In genomic region chr4:109430854-109431253, GRCm38 (mm10) we compare ENCODE assay signal across 9 mouse cellular contexts. TPM values are rescaled to one million over a fixed set of nuclear protein-coding genes. Genes with fewer than 3 reads are reported as not detected.
A peak's percentile ranks its signal among the peaks of the same experiment; 100 is the strongest.
DNase-seq lines count a peak whose midpoint lies in the region; ATAC-seq lines count a peak whose summit lies in the region.
"Had no signal": no experiment of that assay in that cellular context is flagged by ENCODE, and none has a peak within 500 bp of the region (broad histone marks: within the 10 kb centered on the region; RNA-seq: fewer than 3 reads in every experiment).

No protein-coding gene starts in this region.

- H3K27me3 ChIP-seq in midbrain, embryonic 10.5 days (ENCODE audit: low read depth, poor library complexity, severe bottlenecking): no peaks in the 10 kb centered on the region
- H3K27me3 ChIP-seq in midbrain, embryonic 15.5 days (replicated peaks): no peaks in the 10 kb centered on the region
- H3K27me3 ChIP-seq in forebrain, embryonic 15.5 days: no peaks in the 10 kb centered on the region
- H3K27me3 ChIP-seq in hindbrain, embryonic 13.5 days: no peaks in the 10 kb centered on the region
- H3K27me3 ChIP-seq in limb, embryonic 12.5 days: no peaks in the 10 kb centered on the region
- H3K27me3 ChIP-seq in midbrain, embryonic 13.5 days: no peaks in the 10 kb centered on the region
- H3K27me3 ChIP-seq: embryonic facial prominence, embryonic 12.5 days had no signal

- peaks cover 33% of the 10 kb centered on the region for H3K4me1 ChIP-seq in midbrain, embryonic 10.5 days
- H3K4me1 ChIP-seq in midbrain, embryonic 15.5 days: peaks cover 8% of the 10 kb centered on the region; the same call in 1 of the 2 replicates
- no peaks in the 10 kb centered on the region for H3K4me1 ChIP-seq in forebrain, embryonic 15.5 days
- peaks cover 15% of the 10 kb centered on the region; the same call in 1 of the 2 replicates for H3K4me1 ChIP-seq in hindbrain, embryonic 13.5 days (replicated peaks)
- peaks cover 12% of the 10 kb centered on the region for H3K4me1 ChIP-seq in limb, embryonic 12.5 days (replicated peaks)
- peaks cover 12% of the 10 kb centered on the region for H3K4me1 ChIP-seq in midbrain, embryonic 13.5 days (replicated peaks)

- no peaks in the 10 kb centered on the region for H3K9me3 ChIP-seq in midbrain, embryonic 10.5 days (replicated peaks)
- H3K9me3 ChIP-seq in midbrain, embryonic 15.5 days: no peaks in the 10 kb centered on the region
- no peaks in the 10 kb centered on the region for H3K9me3 ChIP-seq in forebrain, embryonic 15.5 days
- no peaks in the 10 kb centered on the region for H3K9me3 ChIP-seq in hindbrain, embryonic 13.5 days
- H3K9me3 ChIP-seq in limb, embryonic 12.5 days: no peaks in the 10 kb centered on the region
- H3K9me3 ChIP-seq in midbrain, embryonic 13.5 days: no peaks in the 10 kb centered on the region
- H3K9me3 ChIP-seq: embryonic facial prominence, embryonic 12.5 days had no signal

- ATAC-seq in midbrain, embryonic 15.5 days (replicated peaks): no peak
- peak; percentile 38; the same call in 1 of the 2 replicates for ATAC-seq in forebrain, embryonic 15.5 days (replicated peaks)
- ATAC-seq in hindbrain, embryonic 13.5 days (ENCODE audit: low FRiP score): peak; percentile 8; the same call in 1 of the 2 replicates
- peak; percentile 21; the same call in 1 of the 2 replicates for ATAC-seq in limb, embryonic 12.5 days (ENCODE audit: insufficient number of reproducible peaks, insufficient read depth, low FRiP score, low TSS enrichment, low read depth)
- ATAC-seq in midbrain, embryonic 13.5 days: peak; percentile 50

- H3K4me2 ChIP-seq in midbrain, embryonic 15.5 days: no peak overlapping the region
- H3K4me2 ChIP-seq in forebrain, embryonic 15.5 days (replicated peaks): no peak overlapping the region
- H3K4me2 ChIP-seq in hindbrain, embryonic 13.5 days: no peak overlapping the region
- no peak overlapping the region for H3K4me2 ChIP-seq in limb, embryonic 12.5 days
- H3K4me2 ChIP-seq in midbrain, embryonic 13.5 days (replicated peaks): no peak overlapping the region
- H3K4me2 ChIP-seq: embryonic facial prominence, embryonic 12.5 days had no signal

- H3K36me3 ChIP-seq in midbrain, embryonic 10.5 days: no peaks in the 10 kb centered on the region
- no peaks in the 10 kb centered on the region for H3K36me3 ChIP-seq in midbrain, embryonic 15.5 days (replicated peaks)
- H3K36me3 ChIP-seq in forebrain, embryonic 15.5 days: no peaks in the 10 kb centered on the region
- H3K36me3 ChIP-seq in hindbrain, embryonic 13.5 days: no peaks in the 10 kb centered on the region
- no peaks in the 10 kb centered on the region for H3K36me3 ChIP-seq in limb, embryonic 12.5 days
- no peaks in the 10 kb centered on the region for H3K36me3 ChIP-seq in midbrain, embryonic 13.5 days
- H3K36me3 ChIP-seq: embryonic facial prominence, embryonic 12.5 days had no signal

- H3K27ac ChIP-seq in midbrain, embryonic 10.5 days (replicated peaks): no peak overlapping the region
- no peak overlapping the region for H3K27ac ChIP-seq in midbrain, embryonic 15.5 days
- H3K27ac ChIP-seq in forebrain, embryonic 15.5 days (replicated peaks): no peak overlapping the region
- H3K27ac ChIP-seq in hindbrain, embryonic 13.5 days: no peak overlapping the region
- H3K27ac ChIP-seq in limb, embryonic 12.5 days: no peak overlapping the region
- no peak overlapping the region for H3K27ac ChIP-seq in midbrain, embryonic 13.5 days
- H3K27ac ChIP-seq: embryonic facial prominence, embryonic 12.5 days had no signal

- 52% methylated on average over 13 of the region's 13 CpGs for WGBS in midbrain, embryonic 10.5 days
- 57% methylated on average over 13 of the region's 13 CpGs for WGBS in midbrain, embryonic 15.5 days
- WGBS in forebrain, embryonic 15.5 days: 59% methylated on average over 13 of the region's 13 CpGs
- WGBS in hindbrain, embryonic 13.5 days: 59% methylated on average over 13 of the region's 13 CpGs
- 48% methylated on average over 13 of the region's 13 CpGs for WGBS in limb, embryonic 12.5 days
- WGBS in midbrain, embryonic 13.5 days: 56% methylated on average over 13 of the region's 13 CpGs

- peak; percentile 50 for DNase-seq in midbrain, embryonic 10.5 days (ENCODE audit: low spot score)
- DNase-seq in c-Kit-positive CD71-positive TER-119-negative erythroid progenitor cells, embryonic 14.5 days (ENCODE audit: low read depth): peak; percentile 74
- DNase-seq in testis, postnatal 10 days (ENCODE audit: low spot score): peak; percentile 61

- no peak overlapping the region for H3K4me3 ChIP-seq in midbrain, embryonic 10.5 days
- no peak overlapping the region for H3K4me3 ChIP-seq in midbrain, embryonic 15.5 days
- no peak overlapping the region for H3K4me3 ChIP-seq in forebrain, embryonic 15.5 days
- H3K4me3 ChIP-seq in hindbrain, embryonic 13.5 days: no peak overlapping the region
- H3K4me3 ChIP-seq in limb, embryonic 12.5 days (replicated peaks): no peak overlapping the region
- H3K4me3 ChIP-seq in midbrain, embryonic 13.5 days (replicated peaks): no peak overlapping the region
- H3K4me3 ChIP-seq: embryonic facial prominence, embryonic 12.5 days had no signal

- no peak overlapping the region for H3K9ac ChIP-seq in midbrain, embryonic 15.5 days
- no peak overlapping the region for H3K9ac ChIP-seq in forebrain, embryonic 15.5 days (replicated peaks)
- no peak overlapping the region for H3K9ac ChIP-seq in hindbrain, embryonic 13.5 days
- H3K9ac ChIP-seq in limb, embryonic 12.5 days (replicated peaks): no peak overlapping the region
- no peak overlapping the region for H3K9ac ChIP-seq in midbrain, embryonic 13.5 days (replicated peaks)
- H3K9ac ChIP-seq: embryonic facial prominence, embryonic 12.5 days had no signal

RNA-seq across cellular contexts. Expression of gene Ttc39a, which starts 24.4 kb away (rescaled TPM):
- polyA plus RNA-seq in midbrain, embryonic 10.5 days (2016; fragmentation: Nextera tagmentation; extraction: Ambion mirVana): 2.4 and 2.9 TPM in 2 replicates
- 2.0 and 2.4 TPM in 2 replicates for polyA plus RNA-seq in midbrain, embryonic 15.5 days (2015; fragmentation: Nextera tagmentation; extraction: Ambion mirVana)
- 0.50 and 0.71 TPM in 2 replicates for polyA plus RNA-seq in forebrain, embryonic 15.5 days (2015; fragmentation: Nextera tagmentation; extraction: Ambion mirVana)
- polyA plus RNA-seq in hindbrain, embryonic 13.5 days (2015; fragmentation: Nextera tagmentation; extraction: Ambion mirVana): 0.99 and 1.2 TPM in 2 replicates
- 5.6 and 6.0 TPM in 2 replicates for polyA plus RNA-seq in limb, embryonic 12.5 days (2016; fragmentation: Nextera tagmentation; extraction: Ambion mirVana)
- polyA plus RNA-seq in midbrain, embryonic 13.5 days (2015; fragmentation: Nextera tagmentation; extraction: Ambion mirVana): 0.90 and 1.1 TPM in 2 replicates

RNA-seq across cellular contexts. Expression of gene Rnf11, which starts 53.7 kb away (rescaled TPM):
- 24.5 and 30.9 TPM in 2 replicates for polyA plus RNA-seq in midbrain, embryonic 10.5 days (2016; fragmentation: Nextera tagmentation; extraction: Ambion mirVana)
- polyA plus RNA-seq in midbrain, embryonic 15.5 days (2015; fragmentation: Nextera tagmentation; extraction: Ambion mirVana): 61.2 and 63.9 TPM in 2 replicates
- polyA plus RNA-seq in forebrain, embryonic 15.5 days (2015; fragmentation: Nextera tagmentation; extraction: Ambion mirVana): 54.6 and 62.6 TPM in 2 replicates
- polyA plus RNA-seq in hindbrain, embryonic 13.5 days (2015; fragmentation: Nextera tagmentation; extraction: Ambion mirVana): 58.8 and 61.0 TPM in 2 replicates
- polyA plus RNA-seq in limb, embryonic 12.5 days (2016; fragmentation: Nextera tagmentation; extraction: Ambion mirVana): 44.3 and 45.9 TPM in 2 replicates
- polyA plus RNA-seq in midbrain, embryonic 13.5 days (2015; fragmentation: Nextera tagmentation; extraction: Ambion mirVana): 59.8 and 60.0 TPM in 2 replicates
